Mouse (Mus musculus) limb, embryonic 11.5 days (tissue): ENCODE results near the gene Clip2. TPM values are rescaled to one million over a fixed set of nuclear protein-coding genes. Genes with fewer than 3 reads are reported as not detected.

Source experiments
- ATAC-seq: fragments of 200-750 bp; cut with Nextera tagmentation; 2 replicates; pipeline ENCODE4 v1.8.0; 2017; ENCODE audit warnings: low read depth; ENCODE audit not compliant: insufficient number of reproducible peaks, low FRiP score, low TSS enrichment
- DNase-seq: peaks from one replicate; pipeline ENCODE4 v3.0.0-alpha.2; 2015; ENCODE audit warnings: low spot score
- H3K27ac ChIP-seq: fragments of 300-500 bp; sonication (generic); replicated peaks from 2 replicates; pipeline ENCODE4 v1.5.1; 2014; ENCODE audit warnings: low read depth, mild to moderate bottlenecking, low read length
- H3K27me3 ChIP-seq: fragments of 300-500 bp; sonication (generic); 2 replicates; pipeline ENCODE4 v1.6.1; 2014; ENCODE audit warnings: mild to moderate bottlenecking, low read length, mixed read lengths; ENCODE audit not compliant: control insufficient read depth, insufficient read depth
- H3K36me3 ChIP-seq: fragments of 300-500 bp; sonication (generic); 2 replicates; pipeline ENCODE4 v1.6.1; 2014; ENCODE audit warnings: mild to moderate bottlenecking, low read length, moderate library complexity, mixed read lengths; ENCODE audit not compliant: control insufficient read depth, insufficient read depth
- H3K4me1 ChIP-seq: fragments of 300-500 bp; sonication (generic); 2 replicates; pipeline ENCODE4 v1.6.1; 2014; ENCODE audit warnings: low read length, mixed read lengths; ENCODE audit not compliant: control insufficient read depth, insufficient read depth
- H3K4me2 ChIP-seq: fragments of 300-500 bp; sonication (generic); 2 replicates; pipeline ENCODE4 v1.6.1; 2014; ENCODE audit warnings: low read depth, mild to moderate bottlenecking, moderate library complexity; ENCODE audit not compliant: severe bottlenecking
- H3K4me3 ChIP-seq: fragments of 300-500 bp; sonication (generic); 2 replicates; pipeline ENCODE4 v1.5.1; 2014; ENCODE audit warnings: low read depth, low read length
- H3K9ac ChIP-seq: fragments of 300-500 bp; sonication (generic); 2 replicates; pipeline ENCODE4 v1.6.1; 2014; ENCODE audit warnings: mild to moderate bottlenecking, low read length
- H3K9me3 ChIP-seq: fragments of 300-500 bp; sonication (generic); 2 replicates; pipeline ENCODE4 v1.6.1; 2016; ENCODE audit warnings: low read length; ENCODE audit not compliant: control insufficient read depth
- WGBS: fragments of 180-500 bp; shearing (Covaris S2); extraction: QIAGEN DNeasy Blood & Tissue Kit; methylation state at CpG from one replicate; pipeline ENCODE4 v1.1.7; 2014; 5-methylcytosine and 5-hydroxymethylcytosine counted together
- polyA plus RNA-seq: library from polyadenylated mRNA; unstranded; fragments of >200 nt; fragmentation: Nextera tagmentation; extraction: Ambion mirVana; gene quantifications from 2 replicates; pipeline ENCODE4 v1.2.1, GENCODE M21; 2014

The Clip2 gene
- polyA plus RNA-seq, 1 experiment from 2014 or later, result 6.8 TPM

DNA sequence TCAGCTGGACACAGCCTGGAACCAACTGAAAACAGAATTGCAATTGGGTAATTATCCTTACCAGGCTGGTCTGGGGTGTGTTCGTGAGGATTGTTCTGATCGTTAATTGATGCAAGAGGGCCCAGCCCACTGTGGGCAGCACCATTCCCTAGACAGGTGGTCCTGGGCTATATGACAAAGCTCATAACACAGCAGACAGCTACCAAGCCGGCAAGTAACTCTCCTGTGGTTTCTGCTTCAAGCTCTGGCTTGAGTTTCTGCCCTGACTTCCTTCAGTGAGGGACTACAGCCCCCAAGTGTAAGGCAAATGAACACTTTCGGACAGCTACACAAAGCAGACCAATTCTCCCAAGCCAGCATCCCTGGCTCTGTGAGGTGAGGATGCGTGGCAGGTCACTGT, 55.2 kb downstream of the Clip2 start:
- no peaks in the 10 kb centered on the region for H3K27me3 ChIP-seq
- no peak overlapping the region for H3K4me3 ChIP-seq
- no peak overlapping the region for H3K9ac ChIP-seq
- H3K9me3 ChIP-seq, result no peaks in the 10 kb centered on the region
- WGBS, result 91% methylated on average over 5 of the region's 5 CpGs
- H3K36me3 ChIP-seq, result peaks cover 25% of the 10 kb centered on the region
- 0 out of 2 replicates have a peak, but pooled peaks cover 1% of the 10 kb centered on the region for H3K4me1 ChIP-seq
- no peak for DNase-seq
- no peak for ATAC-seq
- no peak overlapping the region for H3K27ac ChIP-seq
- H3K4me2 ChIP-seq, result no peak overlapping the region

DNA sequence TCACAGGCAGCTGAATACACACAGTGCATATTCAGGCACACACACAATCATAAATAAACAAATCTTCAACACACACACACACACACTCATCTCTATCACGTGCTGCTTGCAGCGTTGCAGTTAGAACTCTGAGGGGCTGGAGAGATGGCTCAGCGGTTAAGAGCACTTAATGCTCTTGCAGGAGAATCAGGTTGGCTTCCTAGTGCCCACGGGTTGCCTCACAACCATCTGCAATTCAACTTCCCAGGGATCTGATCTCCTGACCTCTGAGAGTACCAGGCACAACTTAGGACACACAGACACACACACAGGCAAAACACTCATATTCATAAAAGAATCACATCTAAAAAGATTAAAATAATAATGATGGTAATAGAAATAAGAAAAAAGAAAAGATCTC, 56.4 kb downstream of the Clip2 start:
- 87% methylated on average over 4 of the region's 4 CpGs for WGBS
- Histone ChIP-seq H3K27me3 (no peaks in the 10 kb centered on the region), H3K4me1 (0 out of 2 replicates have a peak, but pooled peaks cover 2% of the 10 kb centered on the region), H3K9ac (no peak overlapping the region), H3K9me3 (no peaks in the 10 kb centered on the region), H3K36me3 (peaks cover 22% of the 10 kb centered on the region), H3K4me3 (no peak overlapping the region), H3K4me2 (no peak overlapping the region), H3K27ac (no peak overlapping the region)
- ATAC-seq (no peak), DNase-seq (no peak)

DNA sequence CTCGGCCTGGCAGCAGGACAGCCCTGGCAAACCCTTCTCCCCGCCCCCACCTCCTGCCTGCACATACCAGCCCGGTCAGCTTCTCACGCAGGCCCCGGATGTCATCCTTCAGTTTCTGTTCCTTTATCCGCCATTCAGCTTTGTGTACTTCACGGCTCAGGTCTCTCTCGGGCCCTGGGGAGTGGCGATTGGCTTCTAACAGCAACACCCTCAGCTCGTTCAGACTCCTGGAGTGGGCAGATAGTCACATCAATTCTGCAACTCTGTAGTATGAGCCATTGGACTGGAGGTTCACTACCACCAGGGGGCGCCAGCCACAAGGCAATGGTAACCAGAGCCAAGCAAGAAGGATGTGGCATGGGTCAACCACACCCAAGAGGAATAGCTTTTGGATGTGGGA, 58.1 kb downstream of the Clip2 start:
- Histone ChIP-seq H3K36me3 (peaks cover 26% of the 10 kb centered on the region), H3K9ac (no peak overlapping the region), H3K27ac (no peak overlapping the region), H3K9me3 (no peaks in the 10 kb centered on the region), H3K27me3 (no peaks in the 10 kb centered on the region), H3K4me2 (no peak overlapping the region), H3K4me1 (peaks cover 5% of the 10 kb centered on the region; the same call in 1 of the 2 replicates), H3K4me3 (no peak overlapping the region)
- WGBS, result 60% methylated on average over 11 of the region's 11 CpGs
- DNase-seq (peak; percentile 92), ATAC-seq (0 out of 2 replicates have a peak, but pooled peaks have one; percentile 46)

DNA sequence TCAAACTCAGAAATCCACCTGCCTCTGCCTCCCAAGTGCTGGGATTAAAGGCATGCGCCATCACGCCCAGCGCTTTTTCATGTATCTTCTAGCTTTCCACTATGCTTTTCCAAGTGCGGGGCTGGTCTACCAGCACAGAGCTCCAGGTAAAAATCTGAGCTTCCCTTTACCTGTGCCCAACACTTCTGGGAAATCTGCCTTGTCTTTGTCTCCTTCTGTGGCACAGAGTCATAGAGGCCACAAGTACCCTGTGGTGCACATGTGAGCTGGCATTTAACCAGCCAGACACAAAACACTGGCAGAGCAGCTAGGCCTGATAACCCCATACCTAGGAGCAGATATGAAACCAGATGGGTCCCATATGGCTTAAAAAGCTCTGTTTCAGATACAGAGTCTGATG, 59.3 kb downstream of the Clip2 start:
- no peak for DNase-seq
- WGBS, result 97% methylated on average over 4 of the region's 4 CpGs
- Histone ChIP-seq H3K4me1 (peaks cover 5% of the 10 kb centered on the region; the same call in 1 of the 2 replicates), H3K4me2 (no peak overlapping the region), H3K36me3 (peaks cover 24% of the 10 kb centered on the region), H3K9me3 (no peaks in the 10 kb centered on the region), H3K9ac (no peak overlapping the region), H3K27me3 (no peaks in the 10 kb centered on the region), H3K4me3 (no peak overlapping the region), H3K27ac (no peak overlapping the region)
- ATAC-seq, result no peak

DNA sequence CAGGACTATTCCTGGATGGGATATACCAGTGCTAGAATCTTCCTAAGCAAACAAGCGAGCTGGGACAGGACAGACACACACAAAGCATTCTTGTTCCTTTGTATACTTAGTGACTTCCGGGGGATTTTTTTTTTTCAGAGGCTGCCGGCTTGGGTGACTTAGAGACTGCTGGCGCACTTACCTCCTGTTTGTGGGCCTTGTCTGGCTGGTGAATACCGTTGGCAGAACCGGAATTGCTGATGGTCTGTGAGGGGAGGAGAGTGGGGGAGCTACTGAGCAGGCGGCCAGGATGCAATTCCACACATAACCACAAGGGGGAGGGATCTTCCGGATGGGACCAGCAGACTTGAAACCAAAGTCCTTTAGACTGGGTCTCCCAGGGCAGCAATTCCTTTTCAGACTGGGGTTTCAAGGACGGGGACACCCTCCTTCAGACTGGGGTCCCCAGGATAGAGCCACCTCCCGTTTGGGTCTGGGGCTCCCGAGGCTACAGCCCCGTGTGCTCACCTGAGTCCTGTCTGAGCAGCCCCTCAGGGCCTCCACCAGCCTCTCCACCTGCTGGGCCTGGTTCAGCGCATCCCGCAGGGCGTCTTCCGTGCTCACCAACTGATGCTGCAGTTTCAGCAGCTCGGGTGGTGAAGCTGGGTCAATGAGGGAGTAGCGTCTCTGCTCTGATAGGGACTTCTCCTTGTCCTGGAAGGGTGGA, 60.4 kb downstream of the Clip2 start:
- peaks cover 5% of the 10 kb centered on the region; the same call in 1 of the 2 replicates for H3K4me1 ChIP-seq
- ATAC-seq, result no peak
- H3K27me3 ChIP-seq, result no peaks in the 10 kb centered on the region
- H3K9me3 ChIP-seq, result no peaks in the 10 kb centered on the region
- no peak overlapping the region for H3K4me2 ChIP-seq
- H3K4me3 ChIP-seq, result no peak overlapping the region
- no peak overlapping the region for H3K27ac ChIP-seq
- no peak overlapping the region for H3K9ac ChIP-seq
- peak; percentile 89 for DNase-seq
- H3K36me3 ChIP-seq, result peaks cover 17% of the 10 kb centered on the region
- 33% methylated on average over 18 of the region's 18 CpGs for WGBS

DNA sequence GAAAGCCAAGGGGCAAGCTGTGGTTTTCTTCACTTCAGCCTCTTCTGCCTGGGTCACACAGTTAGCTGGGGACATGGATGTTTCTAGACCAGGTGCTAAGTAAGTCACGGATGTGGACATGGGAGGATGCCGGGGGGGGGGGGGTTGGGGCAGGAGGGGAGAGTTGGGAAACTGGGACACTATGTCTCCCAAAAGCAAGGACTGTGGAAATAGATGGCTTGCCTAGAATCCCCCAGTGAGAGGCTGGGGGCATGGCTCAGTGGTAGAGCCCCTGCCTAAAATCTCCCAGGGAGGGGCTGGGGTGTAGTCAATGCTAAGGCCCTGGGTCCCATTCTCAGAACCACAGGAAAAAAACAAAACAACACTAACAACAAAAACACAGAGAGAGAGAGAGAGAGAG, 61.0 kb downstream of the Clip2 start:
- Histone ChIP-seq H3K27ac (no peak overlapping the region), H3K9ac (no peak overlapping the region), H3K36me3 (peaks cover 10% of the 10 kb centered on the region)

DNA sequence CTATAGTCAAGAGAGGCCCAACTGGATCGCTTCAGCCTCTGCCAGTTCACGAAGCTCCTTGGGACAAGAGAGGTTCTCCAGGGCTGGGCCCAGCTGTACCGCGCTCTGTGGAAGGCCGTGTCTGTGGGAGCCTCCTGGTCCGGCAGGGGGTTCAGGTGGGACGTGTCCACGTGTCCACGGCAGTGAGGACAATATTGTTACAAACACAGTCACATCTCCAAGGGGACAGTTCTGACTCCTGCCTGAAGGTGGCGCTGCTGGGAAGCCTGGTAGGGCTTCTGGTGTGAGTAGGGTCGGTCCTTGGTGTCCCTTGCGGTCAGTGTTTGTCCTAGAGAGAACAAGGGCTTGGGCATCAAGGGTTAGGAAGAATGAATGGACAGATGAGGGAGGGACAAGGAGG, 61.8 kb downstream of the Clip2 start:
- ATAC-seq, result no peak
- Histone ChIP-seq H3K27me3 (no peaks in the 10 kb centered on the region), H3K36me3 (peaks cover 10% of the 10 kb centered on the region), H3K9ac (no peak overlapping the region), H3K9me3 (no peaks in the 10 kb centered on the region), H3K4me3 (no peak overlapping the region), H3K4me2 (no peak overlapping the region), H3K4me1 (peaks cover 5% of the 10 kb centered on the region; the same call in 1 of the 2 replicates), H3K27ac (no peak overlapping the region)
- DNase-seq, result peak; percentile 60
- WGBS, result 91% methylated on average over 12 of the region's 12 CpGs

More for the DNA sequence above, 61.0 kb downstream of the Clip2 start:
- Histone ChIP-seq H3K9me3 (no peaks in the 10 kb centered on the region), H3K4me3 (no peak overlapping the region), H3K27me3 (no peaks in the 10 kb centered on the region), H3K4me1 (peaks cover 5% of the 10 kb centered on the region; the same call in 1 of the 2 replicates), H3K4me2 (no peak overlapping the region)
- WGBS, result 76% methylated on average over 2 of the region's 2 CpGs
- ATAC-seq (no peak), DNase-seq (no peak)

DNA sequence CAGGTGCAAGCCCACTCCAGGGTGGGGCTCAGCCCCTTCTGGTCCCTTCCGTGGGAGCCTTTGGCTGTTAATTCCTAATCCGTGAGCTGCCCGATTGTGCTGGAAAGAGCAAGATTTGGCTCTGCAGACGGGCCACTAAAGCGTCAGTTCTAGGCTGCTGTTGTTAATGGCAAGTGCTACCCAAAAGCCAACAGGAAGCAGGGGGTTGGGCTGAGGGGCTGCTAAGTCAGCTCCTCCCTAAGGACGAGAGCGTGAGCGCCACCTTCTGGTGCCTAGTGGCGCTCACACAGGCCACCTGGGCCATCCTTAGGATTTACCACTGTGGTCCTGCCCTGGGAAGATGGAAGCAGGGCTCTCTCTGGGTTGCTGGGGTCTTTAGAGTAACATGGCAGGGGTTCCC, 62.7 kb downstream of the Clip2 start:
- DNase-seq (peak; percentile 72), ATAC-seq (no peak)
- Histone ChIP-seq H3K4me2 (no peak overlapping the region), H3K4me1 (peaks cover 5% of the 10 kb centered on the region; the same call in 1 of the 2 replicates), H3K9me3 (no peaks in the 10 kb centered on the region), H3K27ac (no peak overlapping the region), H3K9ac (no peak overlapping the region), H3K4me3 (no peak overlapping the region), H3K27me3 (no peaks in the 10 kb centered on the region), H3K36me3 (peaks cover 8% of the 10 kb centered on the region)
- 26% methylated on average over 9 of the region's 9 CpGs for WGBS
